Mouse (Mus musculus) lung, adult 2 months (tissue): Measurements from ENCODE around the gene Slc43a3.

Experiments
- CTCF ChIP-seq: fragments of 200-500 bp; IDR thresholded peaks from 2 replicates; pipeline ENCODE4 v1.5.1; 2011; ENCODE audit warnings: mild to moderate bottlenecking, low read length, control low read depth; ENCODE audit not compliant: insufficient read depth
- POLR2A ChIP-seq: fragments of 200-500 bp; IDR thresholded peaks from 2 replicates; pipeline ENCODE4 v1.6.1; 2011; ENCODE audit warnings: low read depth, mild to moderate bottlenecking, control low read depth, low read length, borderline replicate concordance; ENCODE audit errors: extremely low read depth

DNA sequence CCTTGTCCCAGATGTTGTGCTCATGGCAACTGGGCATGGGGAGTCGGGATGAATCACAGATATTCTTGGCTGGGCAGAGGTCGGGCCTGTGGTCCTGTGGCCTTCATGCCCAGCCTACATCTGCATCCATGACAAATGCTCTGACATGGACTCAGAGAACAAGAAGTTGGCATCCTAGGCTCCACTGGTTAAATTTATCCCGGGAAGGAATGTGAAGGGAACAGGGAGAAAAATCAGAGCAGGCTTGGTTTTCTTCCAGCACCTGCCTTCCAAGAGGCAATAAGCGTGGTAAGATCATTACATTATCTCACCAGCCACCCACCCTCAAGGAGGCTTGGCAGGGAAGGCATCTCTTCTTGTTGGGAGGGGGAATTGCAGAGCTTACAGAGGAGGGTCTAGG lies 68.0 kb downstream of the Slc43a3 start:
- TF ChIP-seq CTCF (no peak), POLR2A (no peak)
